Mouse (Mus musculus) cerebellum, adult (tissue): Measurements from ENCODE around the gene Rrp1.

ENCODE experiments used
- ATAC-seq: cut with Nextera tagmentation; 2 replicates; pipeline ENCODE4 v1.9.2; 2017; ENCODE audit warnings: mild to moderate bottlenecking, moderate library complexity, mixed read lengths; ENCODE audit not compliant: insufficient number of reproducible peaks, low FRiP score, low TSS enrichment

Gene Rrp1

GRCm38 (mm10) chr10:78351887-78352665 is 60.8 kb downstream of the Rrp1 start, which contains the start of gene Agpat3:
Agpat3 (minus strand) TSS chr10:78352489.
- ATAC-seq, result peak; percentile 60; the same call in 1 of the 2 replicates

- ATAC-seq, result peak; percentile 15; the same call in 1 of the 2 replicates
Measured at GRCm38 (mm10) chr10:78351564-78351886, 61.3 kb downstream of the Rrp1 start.

- ATAC-seq, result no peak
Measured at GRCm38 (mm10) chr10:78350796-78351556, 61.9 kb downstream of the Rrp1 start.
